Mouse (Mus musculus) intestine, postnatal 0 days (tissue): ENCODE measurements around the gene Aar2. TPM values are rescaled to one million over a fixed set of nuclear protein-coding genes. Genes with fewer than 3 reads are reported as not detected.

ENCODE experiments used
- ATAC-seq: fragments of 200-750 bp; cut with Nextera tagmentation; 2 replicates; pipeline ENCODE4 v1.8.0; 2017; ENCODE audit warnings: mild to moderate bottlenecking, moderate TSS enrichment, moderate library complexity
- H3K27ac ChIP-seq: fragments of 300-500 bp; sonication (generic); 2 replicates; pipeline ENCODE4 v1.5.1; 2014; ENCODE audit warnings: mild to moderate bottlenecking, low read depth, low read length, moderate library complexity
- H3K27me3 ChIP-seq: fragments of 300-500 bp; sonication (generic); replicated peaks from 2 replicates; pipeline ENCODE4 v1.6.1; 2014; ENCODE audit warnings: low read length, mixed read lengths; ENCODE audit not compliant: control insufficient read depth, insufficient read depth
- H3K36me3 ChIP-seq: fragments of 300-500 bp; sonication (generic); 2 replicates; pipeline ENCODE4 v1.6.1; 2014; ENCODE audit warnings: mild to moderate bottlenecking, moderate library complexity; ENCODE audit not compliant: control insufficient read depth, insufficient read depth
- H3K4me1 ChIP-seq: fragments of 300-500 bp; sonication (generic); replicated peaks from 2 replicates; pipeline ENCODE4 v1.6.1; 2014; ENCODE audit warnings: antibody characterized with exemption, low read length, mixed read lengths; ENCODE audit not compliant: control insufficient read depth, insufficient read depth
- H3K4me2 ChIP-seq: fragments of 300-500 bp; sonication (generic); replicated peaks from 2 replicates; pipeline ENCODE4 v1.6.1; 2014; ENCODE audit warnings: low read depth, mild to moderate bottlenecking, moderate library complexity
- H3K4me3 ChIP-seq: fragments of 300-500 bp; sonication (generic); 2 replicates; pipeline ENCODE4 v1.5.1; 2014; ENCODE audit warnings: low read depth, low read length
- H3K9ac ChIP-seq: fragments of 300-500 bp; sonication (generic); 2 replicates; pipeline ENCODE4 v1.6.1; 2014; ENCODE audit warnings: mild to moderate bottlenecking, low read depth, low read length
- H3K9me3 ChIP-seq: fragments of 300-500 bp; sonication (generic); 2 replicates; pipeline ENCODE4 v1.6.1; 2016; ENCODE audit warnings: mixed run types; ENCODE audit not compliant: control insufficient read depth
- CTCF ChIP-seq: sonication (generic); IDR thresholded peaks from 2 replicates; pipeline ENCODE4 v1.5.1; 2016; ENCODE audit warnings: low read depth, mild to moderate bottlenecking, control low read depth, antibody characterized with exemption, moderate library complexity
- WGBS: fragments of 180-500 bp; shearing (Covaris S2); extraction: QIAGEN DNeasy Blood & Tissue Kit; methylation state at CpG from one replicate; pipeline ENCODE4 v1.1.7; 2014; 5-methylcytosine and 5-hydroxymethylcytosine counted together
- polyA plus RNA-seq: library from polyadenylated mRNA; unstranded; fragments of >200 nt; fragmentation: Nextera tagmentation; extraction: Ambion mirVana; gene quantifications from 2 replicates; pipeline ENCODE4 v1.2.1, GENCODE M21; 2015

The Aar2 gene
- polyA plus RNA-seq, 1 experiment from 2014 or later = 25.4 TPM

- Histone ChIP-seq H3K9ac (no peak overlapping the region), H3K4me2 (no peak overlapping the region), H3K4me3 (no peak overlapping the region), H3K9me3 (no peaks in the 10 kb centered on the region), H3K27me3 (no peaks in the 10 kb centered on the region), H3K36me3 (no peaks in the 10 kb centered on the region), H3K27ac (no peak overlapping the region), H3K4me1 (0 out of 2 replicates have a peak, but pooled peaks cover 3% of the 10 kb centered on the region)
- ATAC-seq = no peak
- 74% methylated on average over 3 of the region's 3 CpGs for WGBS
- no peak for TF ChIP-seq CTCF
Measured at GRCm38 (mm10) chr2:156543804-156544203, 3.6 kb upstream of the Aar2 start.

- Histone ChIP-seq H3K9me3 (no peaks in the 10 kb centered on the region), H3K27me3 (no peaks in the 10 kb centered on the region), H3K9ac (no peak overlapping the region), H3K27ac (no peak overlapping the region), H3K4me2 (no peak overlapping the region), H3K4me1 (0 out of 2 replicates have a peak, but pooled peaks cover 3% of the 10 kb centered on the region), H3K36me3 (peaks cover 45% of the 10 kb centered on the region), H3K4me3 (no peak overlapping the region)
- no peak for TF ChIP-seq CTCF
- no peak for ATAC-seq
- 92% methylated on average over 4 of the region's 4 CpGs for WGBS
Measured at GRCm38 (mm10) chr2:156552421-156552820, 5.0 kb downstream of the Aar2 start.

- Histone ChIP-seq H3K9me3 (no peaks in the 10 kb centered on the region), H3K4me3 (no peak overlapping the region), H3K4me1 (no peaks in the 10 kb centered on the region), H3K4me2 (no peak overlapping the region), H3K27ac (no peak overlapping the region), H3K27me3 (no peaks in the 10 kb centered on the region), H3K9ac (no peak overlapping the region), H3K36me3 (peaks cover 45% of the 10 kb centered on the region)
- no peak for TF ChIP-seq CTCF
- no peak for ATAC-seq
- WGBS = 31% methylated on average over 2 of the region's 2 CpGs
Measured at GRCm38 (mm10) chr2:156561808-156562207, 14.4 kb downstream of the Aar2 start.

- Histone ChIP-seq H3K4me2 (no peak overlapping the region), H3K9ac (no peak overlapping the region), H3K4me3 (no peak overlapping the region), H3K36me3 (peaks cover 45% of the 10 kb centered on the region), H3K9me3 (no peaks in the 10 kb centered on the region), H3K27ac (no peak overlapping the region), H3K4me1 (no peaks in the 10 kb centered on the region), H3K27me3 (no peaks in the 10 kb centered on the region)
- WGBS = 78% methylated on average over 5 of the region's 5 CpGs
- no peak for TF ChIP-seq CTCF
- no peak for ATAC-seq
Measured at GRCm38 (mm10) chr2:156563557-156563956, 16.2 kb downstream of the Aar2 start.

GRCm38 (mm10) chr2:156566512-156566911 is 19.1 kb downstream of the Aar2 start:
- no peaks in the 10 kb centered on the region for H3K4me1 ChIP-seq
- no peak for ATAC-seq
- no peak overlapping the region for H3K27ac ChIP-seq
- no peaks in the 10 kb centered on the region for H3K9me3 ChIP-seq
- no peak overlapping the region for H3K4me3 ChIP-seq
- H3K4me2 ChIP-seq = no peak overlapping the region
- WGBS = 85% methylated on average over 2 of the region's 2 CpGs
- no peaks in the 10 kb centered on the region for H3K27me3 ChIP-seq
- peaks cover 43% of the 10 kb centered on the region for H3K36me3 ChIP-seq
- TF ChIP-seq CTCF = no peak
- H3K9ac ChIP-seq = no peak overlapping the region

- 86% methylated on average over 7 of the region's 7 CpGs for WGBS
Measured at GRCm38 (mm10) chr2:156568647-156569046, 21.3 kb downstream of the Aar2 start.

GRCm38 (mm10) chr2:156569261-156569660 is 21.9 kb downstream of the Aar2 start:
- Histone ChIP-seq H3K9me3 (no peaks in the 10 kb centered on the region), H3K4me3 (no peak overlapping the region), H3K27me3 (no peaks in the 10 kb centered on the region), H3K4me1 (no peaks in the 10 kb centered on the region), H3K4me2 (no peak overlapping the region), H3K36me3 (peaks cover 39% of the 10 kb centered on the region), H3K9ac (no peak overlapping the region), H3K27ac (no peak overlapping the region)
- 94% methylated on average over 3 of the region's 3 CpGs for WGBS
- ATAC-seq = no peak
- no peak for TF ChIP-seq CTCF

More at GRCm38 (mm10) chr2:156568647-156569046, 21.3 kb downstream of the Aar2 start:
- Histone ChIP-seq H3K27me3 (no peaks in the 10 kb centered on the region), H3K36me3 (peaks cover 43% of the 10 kb centered on the region), H3K4me2 (no peak overlapping the region), H3K4me1 (no peaks in the 10 kb centered on the region), H3K9me3 (no peaks in the 10 kb centered on the region), H3K9ac (no peak overlapping the region), H3K4me3 (no peak overlapping the region), H3K27ac (no peak overlapping the region)
- ATAC-seq = no peak
- TF ChIP-seq CTCF = no peak
